Mouse (Mus musculus) bone marrow, adult 2 months (tissue): Measurements from ENCODE around the gene 6030408B16Rik.

ENCODE experiments used
- CTCF ChIP-seq: fragments of 200-500 bp; IDR thresholded peaks from 2 replicates; pipeline ENCODE4 v1.5.1; 2011; ENCODE audit warnings: low read length, control low read depth; ENCODE audit not compliant: control insufficient read depth, insufficient read depth
- POLR2A ChIP-seq: fragments of 200-500 bp; IDR thresholded peaks from 2 replicates; pipeline ENCODE4 v1.6.1; 2011; ENCODE audit warnings: low read depth, mild to moderate bottlenecking, control low read depth, low read length, borderline replicate concordance; ENCODE audit not compliant: control insufficient read depth

- peak; percentile 97 for TF ChIP-seq CTCF
- peak; percentile 58; the same call in 1 of the 2 replicates for TF ChIP-seq POLR2A
Observed at GRCm38 (mm10) chr15:101315832-101316231, 22.8 kb downstream of the 6030408B16Rik start.
